Mouse (Mus musculus) bone marrow macrophage, adult 2 months (primary cell): Measurements from ENCODE around the gene Gtf2f1.

Experiments
- CTCF ChIP-seq: IDR thresholded peaks from 2 replicates; pipeline ENCODE4 v1.5.1; 2012; ENCODE audit warnings: low read depth, mild to moderate bottlenecking, low read length, moderate library complexity
- POLR2A ChIP-seq: IDR thresholded peaks from 2 replicates; pipeline ENCODE4 v1.6.1; 2012; ENCODE audit warnings: mild to moderate bottlenecking, low read depth, low read length, borderline replicate concordance

- no peak for TF ChIP-seq CTCF
- no peak for TF ChIP-seq POLR2A
These were observed 24.8 kb downstream of the Gtf2f1 start for GRCm38 (mm10) chr17:56986105-56986805.
